Mouse (Mus musculus) forebrain, embryonic 13.5 days (tissue): ENCODE measurements around the gene Ccdc180. TPM values are rescaled to one million over a fixed set of nuclear protein-coding genes. Genes with fewer than 3 reads are reported as not detected.

Source experiments
- ATAC-seq: fragments of 200-750 bp; cut with Nextera tagmentation; 2 replicates; pipeline ENCODE4 v1.8.0; 2017
- H3K27ac ChIP-seq: fragments of 300-500 bp; sonication (generic); 2 replicates; pipeline ENCODE4 v1.5.1; 2015; ENCODE audit warnings: inconsistent platforms, mild to moderate bottlenecking, moderate library complexity
- H3K27me3 ChIP-seq: fragments of 300-500 bp; sonication (generic); 2 replicates; pipeline ENCODE4 v1.6.1; 2015; ENCODE audit warnings: mild to moderate bottlenecking, inconsistent platforms
- H3K36me3 ChIP-seq: fragments of 300-500 bp; sonication (generic); 2 replicates; pipeline ENCODE4 v1.6.1; 2015; ENCODE audit warnings: mild to moderate bottlenecking, inconsistent platforms; ENCODE audit not compliant: poor library complexity, severe bottlenecking
- H3K4me1 ChIP-seq: fragments of 300-500 bp; sonication (generic); 2 replicates; pipeline ENCODE4 v1.6.1; 2015; ENCODE audit warnings: inconsistent platforms
- H3K4me2 ChIP-seq: fragments of 300-500 bp; sonication (generic); 2 replicates; pipeline ENCODE4 v1.6.1; 2015; ENCODE audit warnings: inconsistent platforms, mild to moderate bottlenecking, moderate library complexity
- H3K4me3 ChIP-seq: fragments of 300-500 bp; sonication (generic); 2 replicates; pipeline ENCODE4 v1.5.1; 2015; ENCODE audit warnings: mild to moderate bottlenecking, inconsistent platforms
- H3K9ac ChIP-seq: fragments of 300-500 bp; sonication (generic); 2 replicates; pipeline ENCODE4 v1.6.1; 2015; ENCODE audit warnings: mild to moderate bottlenecking, inconsistent platforms
- H3K9me3 ChIP-seq: fragments of 300-500 bp; sonication (generic); replicated peaks from 2 replicates; pipeline ENCODE4 v1.6.1; 2016; ENCODE audit warnings: inconsistent platforms
- WGBS: fragments of 180-500 bp; shearing (Covaris S2); methylation state at CpG from one replicate; pipeline ENCODE4 v1.1.7; 2015; 5-methylcytosine and 5-hydroxymethylcytosine counted together
- polyA plus RNA-seq: library from polyadenylated mRNA; unstranded; fragments of >200 nt; fragmentation: Nextera tagmentation; extraction: Ambion mirVana; gene quantifications from 2 replicates; pipeline ENCODE4 v1.2.1, GENCODE M21; 2015

Ccdc180 gene
- polyA plus RNA-seq, 1 experiment from 2014 or later: 0.25 TPM

DNA sequence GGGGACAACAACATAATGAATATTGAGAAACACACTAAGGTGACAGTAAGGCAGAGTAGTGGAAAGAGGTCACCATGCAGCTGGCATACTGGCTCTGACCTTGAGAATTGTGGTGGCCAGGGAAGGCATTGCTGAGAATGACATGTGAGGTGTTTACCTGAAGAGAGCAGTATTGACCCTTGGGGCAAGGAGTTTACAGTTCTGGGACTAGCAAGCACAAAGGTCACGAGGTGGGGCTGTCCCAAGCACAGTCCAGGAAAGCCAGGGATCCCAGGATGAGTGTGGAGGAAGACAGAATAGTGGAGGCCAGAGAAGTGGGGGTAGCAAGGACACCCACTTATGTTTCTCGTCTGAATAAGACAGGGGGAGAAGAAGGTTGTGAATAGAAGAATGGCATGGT is 89.8 kb downstream of the Ccdc180 start:
- Histone ChIP-seq H3K27me3 (no peaks in the 10 kb centered on the region), H3K4me2 (no peak overlapping the region), H3K9me3 (no peaks in the 10 kb centered on the region), H3K9ac (no peak overlapping the region), H3K27ac (no peak overlapping the region), H3K4me1 (no peaks in the 10 kb centered on the region), H3K36me3 (no peaks in the 10 kb centered on the region), H3K4me3 (no peak overlapping the region)
- WGBS: 54% methylated on average over 2 of the region's 2 CpGs
- ATAC-seq: no peak

DNA sequence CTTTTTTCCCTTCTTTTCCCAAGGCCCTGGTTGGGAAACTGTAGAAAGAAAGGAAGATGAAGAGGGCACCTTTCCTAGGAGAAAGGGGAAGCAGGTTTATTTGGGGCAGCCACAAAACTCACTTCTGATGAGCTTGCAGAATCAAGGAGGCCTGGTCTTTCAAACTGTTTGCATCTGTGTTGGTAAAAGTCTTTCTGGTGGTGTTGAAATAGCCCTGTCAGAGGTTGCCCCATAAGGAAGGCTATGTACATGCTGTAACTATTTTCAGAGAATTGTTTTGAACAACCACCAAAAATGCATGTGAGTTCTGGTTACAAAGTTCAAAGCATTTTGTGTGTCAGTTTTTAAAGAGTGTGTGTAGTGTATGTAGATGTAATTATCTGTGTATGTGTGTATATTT is 91.0 kb downstream of the Ccdc180 start:
- Histone ChIP-seq H3K4me1 (no peaks in the 10 kb centered on the region), H3K9ac (no peak overlapping the region), H3K27me3 (no peaks in the 10 kb centered on the region), H3K4me2 (no peak overlapping the region), H3K9me3 (no peaks in the 10 kb centered on the region), H3K27ac (no peak overlapping the region), H3K36me3 (no peaks in the 10 kb centered on the region), H3K4me3 (no peak overlapping the region)
- ATAC-seq: no peak

DNA sequence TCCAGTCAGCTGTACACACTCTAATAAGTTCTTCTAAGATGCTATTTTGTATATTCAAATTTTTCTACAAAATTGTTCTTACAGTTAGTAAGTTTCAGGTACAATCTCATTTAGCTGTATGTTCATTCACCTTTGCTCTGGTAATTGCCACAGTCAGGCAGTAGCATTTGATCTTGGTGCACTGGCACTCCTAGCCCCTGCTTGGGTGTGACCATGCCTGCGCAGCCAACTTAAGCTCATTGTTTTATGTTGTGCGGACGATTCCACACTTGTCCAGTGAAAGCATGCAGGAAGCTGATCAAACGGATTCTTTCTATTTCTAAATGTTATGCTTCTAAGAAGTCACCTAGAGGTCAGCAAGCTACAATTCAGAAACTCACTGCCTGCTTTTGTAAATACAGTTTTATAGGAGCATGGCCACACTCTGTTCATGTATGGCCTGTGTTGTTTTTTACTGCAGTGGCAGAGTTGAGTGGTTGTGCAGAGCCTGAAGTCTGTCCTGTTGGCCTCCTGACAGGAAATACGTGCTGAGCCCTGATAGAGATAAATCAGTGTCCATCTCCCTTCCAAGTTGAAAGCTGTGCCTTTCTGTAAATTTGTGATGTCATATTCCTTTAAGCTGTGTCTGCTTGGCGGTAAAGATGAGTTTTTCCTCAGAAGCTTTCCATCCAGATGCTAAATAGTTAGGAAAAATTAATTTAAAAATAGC is 100.5 kb downstream of the Ccdc180 start:
- H3K27me3 ChIP-seq: no peaks in the 10 kb centered on the region
- no peak for ATAC-seq
- 82% methylated on average over 6 of the region's 6 CpGs for WGBS
- no peaks in the 10 kb centered on the region for H3K4me1 ChIP-seq
- H3K9me3 ChIP-seq: no peaks in the 10 kb centered on the region
- H3K36me3 ChIP-seq: no peaks in the 10 kb centered on the region
- no peak overlapping the region for H3K4me3 ChIP-seq
- no peak overlapping the region for H3K4me2 ChIP-seq
- H3K27ac ChIP-seq: no peak overlapping the region
- H3K9ac ChIP-seq: no peak overlapping the region

DNA sequence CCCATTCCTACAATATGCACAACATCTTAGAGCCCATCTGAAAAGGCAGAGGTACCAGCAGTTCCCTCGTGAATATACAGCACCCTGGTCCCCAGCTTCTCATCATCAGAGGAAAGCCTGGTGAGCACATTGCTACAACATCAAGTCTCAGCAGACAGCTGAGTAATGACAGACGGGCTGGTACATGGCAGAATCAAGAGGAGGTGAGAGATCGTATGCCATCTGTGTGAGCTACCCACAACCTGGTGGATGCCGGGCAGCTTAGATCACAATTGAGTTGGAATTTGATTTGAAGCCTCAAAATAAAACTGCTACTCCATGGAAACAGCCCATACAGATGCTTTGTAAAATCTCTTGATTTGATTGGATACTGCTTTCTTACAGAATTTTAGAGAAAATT is 108.4 kb downstream of the Ccdc180 start:
- no peaks in the 10 kb centered on the region for H3K36me3 ChIP-seq
- H3K9me3 ChIP-seq: no peaks in the 10 kb centered on the region
- no peaks in the 10 kb centered on the region for H3K4me1 ChIP-seq
- 87% methylated on average over 4 of the region's 4 CpGs for WGBS
- H3K27me3 ChIP-seq: no peaks in the 10 kb centered on the region
- ATAC-seq: no peak
- H3K9ac ChIP-seq: no peak overlapping the region
- H3K4me3 ChIP-seq: no peak overlapping the region
- no peak overlapping the region for H3K27ac ChIP-seq
- H3K4me2 ChIP-seq: no peak overlapping the region

Other genes with a start within 250 kb of the Ccdc180 start
- 14.7 and 17.6 TPM in 2 replicates for gene Aldh1b1, start 91.3 kb upstream of the Ccdc180 start, polyA plus RNA-seq
- gene Igfbpl1, start 63.4 kb upstream of the Ccdc180 start, polyA plus RNA-seq: 78.5 and 86.8 TPM in 2 replicates
- 1.1 and 1.5 TPM in 2 replicates for gene Stra6l, start 41.6 kb upstream of the Ccdc180 start, polyA plus RNA-seq
- gene Tdrd7, start 75.0 kb downstream of the Ccdc180 start, polyA plus RNA-seq: 9.7 and 13.7 TPM in 2 replicates
- 0.32 and 0.50 TPM in 2 replicates for gene Tmod1, start 148.6 kb downstream of the Ccdc180 start, polyA plus RNA-seq
- gene Ncbp1, start 248.3 kb downstream of the Ccdc180 start, polyA plus RNA-seq: 107 and 110 TPM in 2 replicates
- gene Tstd2, start 248.4 kb downstream of the Ccdc180 start, polyA plus RNA-seq: 44.5 and 45.5 TPM in 2 replicates